Comparison of ENCODE assay signal across 9 mouse cellular contexts in the genomic region with DNA sequence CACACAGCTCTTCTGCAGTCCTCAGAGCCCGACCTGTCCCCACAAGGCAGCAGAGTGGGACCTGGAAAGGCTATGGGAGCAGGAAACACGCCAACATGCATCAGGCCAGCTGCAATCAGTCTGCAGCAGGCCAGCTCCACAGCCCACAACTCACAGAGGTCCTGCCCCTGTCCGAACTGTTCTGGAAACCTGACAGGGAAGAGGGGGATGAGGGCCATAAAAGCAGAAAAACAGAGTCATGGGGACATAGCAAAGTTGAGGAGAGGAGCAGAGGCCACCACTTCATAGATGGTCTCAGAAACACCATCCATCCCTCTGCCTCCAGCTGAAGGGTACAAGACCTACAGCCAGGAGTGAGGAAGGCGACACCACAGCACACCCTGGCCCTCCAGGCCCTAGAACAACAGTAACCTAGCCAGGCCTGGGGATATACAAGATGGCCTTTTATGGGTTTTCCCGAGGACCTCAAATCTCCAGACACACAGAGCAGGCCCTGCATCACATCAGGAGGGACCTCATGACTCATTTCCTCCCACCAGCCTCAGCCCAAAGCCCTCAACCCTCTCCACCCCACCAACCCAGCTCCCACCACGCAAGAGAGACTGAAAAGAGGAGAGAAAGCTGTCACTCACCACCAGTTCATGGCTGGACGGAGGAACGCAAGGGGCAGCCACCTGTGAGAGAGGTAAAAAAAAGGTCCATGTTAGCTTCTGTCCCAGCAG.
DNase-seq lines count a peak whose midpoint lies in the region; ATAC-seq lines count a peak whose summit lies in the region.
"Had no signal": no experiment of that assay in that cellular context is flagged by ENCODE, and none has a peak within 500 bp of the region (broad histone marks: within the 10 kb centered on the region; RNA-seq: fewer than 3 reads in every experiment).

No protein-coding gene starts in this region.

- H3K4me1 ChIP-seq in heart, embryonic 10.5 days: peaks cover 73% of the 10 kb centered on the region
- peaks cover 56% of the 10 kb centered on the region for H3K4me1 ChIP-seq in kidney, embryonic 16.5 days (ENCODE audit: insufficient read depth, low read length)
- H3K4me1 ChIP-seq in midbrain, embryonic 10.5 days: 0 out of 2 replicates have a peak, but pooled peaks cover 5% of the 10 kb centered on the region

- peak overlapping the region; percentile 83 for H3K27ac ChIP-seq in heart, embryonic 10.5 days
- H3K27ac ChIP-seq in kidney, embryonic 16.5 days (ENCODE audit: low read length): peak overlapping the region; percentile 67
- no peak overlapping the region for H3K27ac ChIP-seq in midbrain, embryonic 10.5 days (replicated peaks)
- H3K27ac ChIP-seq: hindbrain, postnatal 0 days had no signal

- H3K4me2 ChIP-seq in kidney, embryonic 16.5 days (replicated peaks; ENCODE audit: low read depth, low read length): no peak overlapping the region

- H3K9ac ChIP-seq in kidney, embryonic 16.5 days (replicated peaks; ENCODE audit: low read length): no peak overlapping the region

- DNase-seq in heart, adult 11 months: peak; percentile 98
- DNase-seq in heart, postnatal 25 days (ENCODE audit: low spot score): no peak
- no peak for DNase-seq in heart, embryonic 10.5 days (ENCODE audit: low spot score)
- no peak for DNase-seq in right cerebral cortex, postnatal 10 days (ENCODE audit: low spot score in 2 of 2)
- DNase-seq in midbrain, embryonic 10.5 days (ENCODE audit: low spot score): no peak
- DNase-seq in frontal cortex, postnatal 14 days (ENCODE audit: low spot score in 2 of 2): no peak

- no peak overlapping the region for H3K4me3 ChIP-seq in heart, embryonic 10.5 days
- H3K4me3 ChIP-seq in kidney, embryonic 16.5 days (ENCODE audit: low read length): no peak overlapping the region
- H3K4me3 ChIP-seq in midbrain, embryonic 10.5 days: no peak overlapping the region

- no peaks in the 10 kb centered on the region; the same call in 1 of the 2 replicates for H3K27me3 ChIP-seq in heart, embryonic 10.5 days (ENCODE audit: insufficient read depth, poor library complexity, severe bottlenecking)
- no peaks in the 10 kb centered on the region for H3K27me3 ChIP-seq in kidney, embryonic 16.5 days (ENCODE audit: insufficient read depth, low read length)
- no peaks in the 10 kb centered on the region for H3K27me3 ChIP-seq in midbrain, embryonic 10.5 days (ENCODE audit: low read depth, poor library complexity, severe bottlenecking)

- intact Hi-C loops in heart, postnatal 25 days (cut with DNase I): no loop called here

- 47% methylated on average over 8 of the region's 8 CpGs for WGBS in heart, embryonic 10.5 days
- WGBS in kidney, embryonic 16.5 days: 24% methylated on average over 8 of the region's 8 CpGs
- 78% methylated on average over 8 of the region's 8 CpGs for WGBS in midbrain, embryonic 10.5 days

- H3K36me3 ChIP-seq in heart, embryonic 10.5 days: peaks cover 13% of the 10 kb centered on the region; the same call in 1 of the 2 replicates
- H3K36me3 ChIP-seq in kidney, embryonic 16.5 days (ENCODE audit: insufficient read depth, low read length): no peaks in the 10 kb centered on the region; the same call in 1 of the 2 replicates
- no peaks in the 10 kb centered on the region for H3K36me3 ChIP-seq in midbrain, embryonic 10.5 days

- no peaks in the 10 kb centered on the region for H3K9me3 ChIP-seq in heart, embryonic 10.5 days
- H3K9me3 ChIP-seq in kidney, embryonic 16.5 days (ENCODE audit: low read length): 0 out of 2 replicates have a peak, but pooled peaks cover 5% of the 10 kb centered on the region
- H3K9me3 ChIP-seq in midbrain, embryonic 10.5 days (replicated peaks): 0 out of 2 replicates have a peak, but pooled peaks cover 5% of the 10 kb centered on the region

- ATAC-seq in kidney, embryonic 16.5 days (ENCODE audit: low FRiP score, low TSS enrichment): peak; percentile 57
- peak; percentile 7; the same call in 1 of the 2 replicates for ATAC-seq in megakaryocyte progenitor cell, adult 5-6 weeks (replicated peaks; ENCODE audit: poor library complexity)
- ATAC-seq: hindbrain, postnatal 0 days had no signal
